Mouse (Mus musculus): ENCODE results near the gene Mettl9. TPM values are rescaled to one million over a fixed set of nuclear protein-coding genes. Genes with fewer than 3 reads are reported as not detected.

Mettl9 gene
- polyA plus RNA-seq, 2 experiments: 18.5 to 45.3 TPM

DNA sequence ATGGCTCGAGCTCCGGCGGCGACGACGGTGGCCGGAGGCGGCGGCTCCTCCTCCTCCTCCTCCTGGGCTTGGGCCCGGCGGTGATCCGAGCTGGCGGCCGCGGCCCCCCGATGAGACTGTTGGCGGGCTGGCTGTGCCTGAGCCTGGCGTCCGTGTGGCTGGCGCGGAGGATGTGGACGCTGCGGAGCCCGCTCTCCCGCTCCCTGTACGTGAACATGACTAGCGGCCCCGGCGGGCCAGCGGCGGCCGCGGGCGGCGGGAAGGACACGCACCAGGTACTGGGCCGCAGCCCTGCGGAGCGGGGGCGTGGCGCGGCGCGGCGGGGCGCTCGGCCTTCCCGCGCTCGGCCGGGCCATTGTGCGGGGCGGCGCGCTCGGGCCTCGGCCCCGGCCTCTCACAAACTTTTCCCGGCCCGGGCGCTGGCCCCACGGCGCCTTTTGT, 476 bp downstream of the Mettl9 start:
- Histone ChIP-seq H3K4me2 (ENCODE audit: low read depth) (peak overlapping the region; percentile 79), H3K4me3 (ENCODE audit: insufficient read depth in 1 of 2, low read depth in 2 of 2, low read length in 2 of 2) (peak overlapping the region; percentile 70 to 76), H3K27me3 (ENCODE audit: control insufficient read depth, insufficient read depth, low read length) (no peaks in the 10 kb centered on the region; the same call in 1 of the 2 replicates), H3K9ac (replicated peaks) (peak overlapping the region; percentile 86), H3K9me3 (ENCODE audit: control insufficient read depth, low read length) (no peaks in the 10 kb centered on the region), H3K36me3 (replicated peaks; ENCODE audit: control insufficient read depth, insufficient read depth, low read depth) (no peaks in the 10 kb centered on the region), H3K27ac (peak overlapping the region; percentile 45), H3K4me1 (replicated peaks; ENCODE audit: control insufficient read depth in 2 of 2, insufficient read depth in 2 of 2, low read length in 1 of 2) (peaks cover 3 to 11% of the 10 kb centered on the region in 2 experiments; a peak in 3 of 4 replicates)
- no peak for TF ChIP-seq EP300 (IDR thresholded peaks at IDR 0.05; ENCODE audit: low read depth)
- no peak for TF ChIP-seq CTCF (IDR thresholded peaks at IDR 0.05; ENCODE audit: low read depth)
- DNase-seq (ENCODE audit: low read depth in 3 of 3, low spot score in 3 of 3) (peak; percentile 33 to 47 (median 47)), ATAC-seq (ENCODE audit: insufficient read depth) (peak; percentile 82)
- WGBS (ENCODE audit: insufficient replicate concordance): 1% methylated on average over 60 of the region's 63 CpGs

DNA sequence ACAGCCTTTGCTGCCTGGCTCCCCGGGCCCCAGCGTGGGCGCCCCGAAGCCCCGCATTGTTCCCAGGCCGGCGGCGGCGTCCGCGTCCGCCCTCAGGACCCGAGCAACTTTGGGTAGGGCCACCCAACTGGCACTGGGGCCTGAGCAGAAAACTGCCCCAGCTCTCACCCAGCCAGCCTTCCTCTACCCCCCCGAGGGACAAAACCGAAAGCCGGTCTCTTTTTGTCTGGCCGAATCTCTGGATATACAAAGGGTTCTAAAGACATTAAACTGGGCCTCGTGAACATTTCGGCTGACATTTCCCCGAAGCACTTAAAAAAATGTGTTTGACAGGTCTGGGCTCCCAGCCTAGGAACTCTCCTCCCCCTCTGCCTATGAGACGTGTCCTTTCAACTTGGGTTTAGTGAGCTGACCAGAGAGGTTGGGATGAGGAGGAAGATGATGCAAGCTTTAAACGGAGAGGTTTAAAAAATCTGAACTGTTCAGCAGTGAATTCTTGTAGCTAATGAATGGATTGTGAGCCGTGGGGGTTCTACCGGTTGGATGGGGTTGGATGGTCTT, 996 bp downstream of the Mettl9 start:
- Histone ChIP-seq H3K27ac (peak overlapping the region; percentile 45), H3K9me3 (ENCODE audit: control insufficient read depth, low read length) (no peaks in the 10 kb centered on the region), H3K36me3 (replicated peaks; ENCODE audit: control insufficient read depth, insufficient read depth, low read depth) (no peaks in the 10 kb centered on the region), H3K4me3 (ENCODE audit: insufficient read depth in 1 of 2, low read depth in 2 of 2, low read length in 2 of 2) (peak overlapping the region; percentile 70 to 76), H3K4me1 (replicated peaks; ENCODE audit: control insufficient read depth in 2 of 2, insufficient read depth in 2 of 2, low read length in 1 of 2) (peaks cover 3 to 11% of the 10 kb centered on the region in 2 experiments; a peak in 3 of 4 replicates), H3K4me2 (ENCODE audit: low read depth) (peak overlapping the region; percentile 79), H3K27me3 (ENCODE audit: control insufficient read depth, insufficient read depth, low read length) (no peaks in the 10 kb centered on the region; the same call in 1 of the 2 replicates), H3K9ac (replicated peaks) (peak overlapping the region; percentile 86)
- WGBS (ENCODE audit: insufficient replicate concordance): under 1% methylated on average over 24 of the region's 24 CpGs
- peak in 2 of 3 experiments; percentile 20 for DNase-seq (ENCODE audit: low read depth in 3 of 3, low spot score in 3 of 3)
- ATAC-seq (ENCODE audit: insufficient read depth): peak; percentile 16
- TF ChIP-seq EP300 (IDR thresholded peaks at IDR 0.05; ENCODE audit: low read depth): no peak
- TF ChIP-seq CTCF (IDR thresholded peaks at IDR 0.05; ENCODE audit: low read depth): no peak

DNA sequence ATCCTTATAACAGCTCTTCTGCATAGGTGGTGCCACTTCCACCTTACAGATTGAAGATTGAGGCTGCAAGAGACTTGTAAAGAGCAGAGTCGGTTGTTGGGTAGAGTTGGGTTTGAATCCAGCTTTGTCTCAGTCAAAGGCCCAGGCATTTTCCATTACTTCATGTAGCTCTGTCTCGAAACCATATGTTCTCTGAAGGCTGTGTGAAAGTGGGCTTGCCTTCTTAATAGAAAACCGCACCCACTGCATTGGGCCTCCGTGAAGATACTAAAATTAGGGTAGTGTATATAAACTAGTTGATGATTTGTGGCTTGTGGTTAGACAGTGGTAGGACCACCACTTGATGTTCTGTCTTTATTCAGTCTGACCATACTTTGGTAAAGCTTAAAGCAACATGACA, 6.3 kb downstream of the Mettl9 start:
- Histone ChIP-seq H3K9me3 (ENCODE audit: control insufficient read depth, low read length) (no peaks in the 10 kb centered on the region), H3K4me2 (ENCODE audit: low read depth) (no peak overlapping the region), H3K27ac (no peak overlapping the region), H3K9ac (replicated peaks) (no peak overlapping the region), H3K36me3 (replicated peaks; ENCODE audit: control insufficient read depth, insufficient read depth, low read depth) (no peaks in the 10 kb centered on the region), H3K27me3 (ENCODE audit: control insufficient read depth, insufficient read depth, low read length) (no peaks in the 10 kb centered on the region), H3K4me3 (ENCODE audit: insufficient read depth in 1 of 2, low read depth in 2 of 2, low read length in 2 of 2) (no peak overlapping the region), H3K4me1 (replicated peaks; ENCODE audit: control insufficient read depth in 2 of 2, insufficient read depth in 2 of 2, low read length in 1 of 2) (peaks cover 0 to 12% of the 10 kb centered on the region in 2 experiments; a peak in 3 of 4 replicates)
- DNase-seq (ENCODE audit: low read depth in 3 of 3, low spot score in 3 of 3): no peak
- TF ChIP-seq CTCF (IDR thresholded peaks at IDR 0.05; ENCODE audit: low read depth) (no peak), EP300 (IDR thresholded peaks at IDR 0.05; ENCODE audit: low read depth) (no peak)
- ATAC-seq (ENCODE audit: insufficient read depth): no peak
- 55% methylated on average over 4 of the region's 4 CpGs for WGBS (ENCODE audit: insufficient replicate concordance)

DNA sequence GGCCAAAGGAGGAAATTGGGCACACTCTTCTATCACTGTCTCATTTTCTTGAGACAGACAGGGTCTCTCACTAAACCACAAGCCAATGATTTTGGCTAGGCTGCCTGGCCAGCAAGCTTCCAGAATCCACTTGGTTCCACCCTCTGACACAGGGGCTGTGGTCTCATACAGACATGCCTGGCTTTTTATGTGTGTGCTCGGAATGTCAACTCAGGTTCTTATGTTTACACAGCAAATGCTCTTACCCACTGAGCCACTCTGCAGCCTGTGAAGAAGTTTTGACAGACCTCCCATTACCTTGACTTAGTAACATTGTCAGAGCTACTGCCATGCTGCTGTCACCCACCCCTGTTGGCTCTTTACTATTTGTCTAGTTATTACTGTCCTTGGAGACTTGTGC, 7.7 kb downstream of the Mettl9 start:
- DNase-seq (ENCODE audit: low read depth in 3 of 3, low spot score in 3 of 3): no peak
- no peak overlapping the region for H3K27ac ChIP-seq
- no peak overlapping the region for H3K4me3 ChIP-seq (ENCODE audit: insufficient read depth in 1 of 2, low read depth in 2 of 2, low read length in 2 of 2)
- TF ChIP-seq CTCF (IDR thresholded peaks at IDR 0.05; ENCODE audit: low read depth) (no peak), EP300 (IDR thresholded peaks at IDR 0.05; ENCODE audit: low read depth) (no peak)
- H3K4me1 ChIP-seq (replicated peaks; ENCODE audit: control insufficient read depth in 2 of 2, insufficient read depth in 2 of 2, low read length in 1 of 2): peaks cover 0 to 7% of the 10 kb centered on the region in 2 experiments; a peak in 3 of 4 replicates
- no peak overlapping the region for H3K4me2 ChIP-seq (ENCODE audit: low read depth)
- H3K9ac ChIP-seq (replicated peaks): no peak overlapping the region
- 65% methylated on average over 1 of the region's 1 CpGs for WGBS (ENCODE audit: insufficient replicate concordance)
- H3K9me3 ChIP-seq (ENCODE audit: control insufficient read depth, low read length): no peaks in the 10 kb centered on the region
- no peaks in the 10 kb centered on the region for H3K27me3 ChIP-seq (ENCODE audit: control insufficient read depth, insufficient read depth, low read length)
- no peaks in the 10 kb centered on the region for H3K36me3 ChIP-seq (replicated peaks; ENCODE audit: control insufficient read depth, insufficient read depth, low read depth)
- no peak for ATAC-seq (ENCODE audit: insufficient read depth)

DNA sequence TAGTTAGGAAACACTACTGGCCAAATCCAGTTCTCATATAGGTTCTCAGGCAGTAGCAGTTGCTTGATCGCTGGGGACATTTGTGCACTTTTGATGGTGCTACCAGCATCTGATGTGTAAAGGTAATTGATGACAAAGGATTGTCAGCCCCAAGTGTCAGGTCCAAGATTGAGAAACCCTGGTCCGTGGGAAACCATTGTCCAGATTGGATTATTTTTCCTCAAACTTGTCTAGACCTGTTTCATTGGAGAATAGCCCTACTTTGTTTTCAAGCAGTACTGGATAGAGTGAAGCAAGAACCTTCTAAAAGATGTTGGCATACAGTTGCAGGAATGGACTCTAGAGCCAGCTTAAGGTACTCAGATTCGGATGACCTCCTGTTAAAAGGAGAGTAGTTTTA, 8.8 kb downstream of the Mettl9 start:
- peaks cover 0 to 7% of the 10 kb centered on the region in 2 experiments; a peak in 2 of 4 replicates for H3K4me1 ChIP-seq (replicated peaks; ENCODE audit: control insufficient read depth in 2 of 2, insufficient read depth in 2 of 2, low read length in 1 of 2)
- ATAC-seq (ENCODE audit: insufficient read depth) (no peak), DNase-seq (ENCODE audit: low read depth in 3 of 3, low spot score in 3 of 3) (no peak)
- H3K4me3 ChIP-seq (ENCODE audit: insufficient read depth in 1 of 2, low read depth in 2 of 2, low read length in 2 of 2): no peak overlapping the region
- no peak overlapping the region for H3K4me2 ChIP-seq (ENCODE audit: low read depth)
- 76% methylated on average over 3 of the region's 3 CpGs for WGBS (ENCODE audit: insufficient replicate concordance)
- no peaks in the 10 kb centered on the region for H3K27me3 ChIP-seq (ENCODE audit: control insufficient read depth, insufficient read depth, low read length)
- no peak for TF ChIP-seq CTCF (IDR thresholded peaks at IDR 0.05; ENCODE audit: low read depth)
- TF ChIP-seq EP300 (IDR thresholded peaks at IDR 0.05; ENCODE audit: low read depth): no peak
- H3K9me3 ChIP-seq (ENCODE audit: control insufficient read depth, low read length): no peaks in the 10 kb centered on the region
- no peaks in the 10 kb centered on the region for H3K36me3 ChIP-seq (replicated peaks; ENCODE audit: control insufficient read depth, insufficient read depth, low read depth)
- H3K27ac ChIP-seq: no peak overlapping the region
- no peak overlapping the region for H3K9ac ChIP-seq (replicated peaks)

Measured in liver, embryonic 14.5 days (tissue).